Mouse (Mus musculus) lung, adult 18-20 months (tissue): ENCODE measurements at regions not wholly inside any gene's neighbourhood (a gene's known extent, or its start where the extent isn't known, plus 50 kb on each side); places are given as distances from the start of the nearest gene placed in this dataset.

Source experiments
- DNase-seq, 2 experiments: peaks; one replicate each; pipeline ENCODE4 v3.0.0; 2022; ENCODE audit warnings: mixed read lengths in 2 of 2

DNA sequence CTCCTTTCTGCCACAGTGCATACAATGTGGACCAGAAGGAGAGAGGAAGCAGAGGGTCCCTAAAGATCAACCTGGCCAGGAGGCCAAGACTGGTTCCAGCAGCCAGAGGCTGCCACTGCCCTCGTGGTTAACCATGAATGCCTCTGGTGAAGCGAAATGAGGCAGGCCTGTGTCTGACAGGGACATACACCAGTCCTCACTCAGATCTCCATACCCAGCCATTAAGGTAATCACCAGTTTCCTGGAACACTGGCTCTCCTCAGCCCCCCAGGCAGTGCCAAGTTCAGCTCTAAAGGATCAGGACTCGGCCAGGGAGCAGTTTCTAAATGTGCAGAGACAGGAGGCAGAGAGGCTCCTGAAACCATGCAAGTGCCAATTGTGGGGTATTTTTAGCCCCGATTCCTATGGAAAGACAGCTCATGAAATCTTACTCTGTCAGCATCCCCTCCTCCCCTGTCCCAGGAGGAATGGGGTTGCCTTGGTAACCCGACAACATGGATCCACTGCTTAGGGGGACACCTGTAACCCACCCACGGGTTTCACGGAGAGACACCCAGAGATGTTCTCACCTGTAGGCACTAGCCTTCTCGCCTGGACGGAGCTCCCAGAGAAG is 103.6 kb downstream of the Ier5 start:
- DNase-seq = no peak

DNA sequence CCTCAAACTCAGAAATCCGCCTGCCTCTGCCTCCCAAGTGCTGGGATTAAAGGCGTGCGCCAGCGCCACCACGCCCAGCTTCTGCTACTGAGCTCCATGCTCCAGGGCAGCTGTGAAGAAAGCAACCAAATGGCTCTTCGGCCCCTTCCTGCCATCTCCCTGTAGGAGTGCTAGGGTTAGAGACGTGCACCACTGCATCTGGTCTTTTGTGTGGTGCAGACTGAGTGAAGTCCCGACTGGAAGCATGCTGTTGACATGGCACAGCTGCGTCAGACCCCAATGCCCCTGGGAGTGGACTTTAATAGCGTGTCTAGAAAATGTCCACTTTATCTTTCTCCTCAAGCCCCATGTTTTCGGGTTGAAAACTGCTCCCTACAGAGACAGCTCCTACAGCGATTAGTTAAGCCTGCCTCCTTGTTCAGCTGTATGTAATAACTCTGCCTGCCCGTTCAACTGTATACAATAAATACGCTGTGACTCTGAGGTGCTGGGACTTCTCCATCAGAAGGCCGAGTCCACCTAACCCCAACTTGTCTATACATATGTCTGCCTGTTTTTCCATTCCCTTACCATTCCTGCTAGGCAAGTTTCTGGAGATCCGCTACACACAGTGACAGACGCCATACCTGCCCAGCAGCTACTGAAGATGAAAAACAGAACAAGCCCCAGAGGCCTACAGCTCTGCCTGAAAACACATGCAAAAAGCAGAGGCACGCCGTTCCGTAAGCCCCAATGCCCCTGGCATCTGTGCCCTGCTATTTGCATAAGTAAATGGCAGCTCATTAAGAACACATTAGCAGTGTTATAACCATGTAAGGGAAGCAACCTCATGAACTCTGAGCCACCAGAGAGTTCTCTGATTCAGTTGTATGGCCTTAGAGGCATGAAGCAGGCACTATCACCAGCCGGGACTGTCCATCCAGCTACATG is 105.2 kb downstream of the Ier5 start:
- DNase-seq = no peak

DNA sequence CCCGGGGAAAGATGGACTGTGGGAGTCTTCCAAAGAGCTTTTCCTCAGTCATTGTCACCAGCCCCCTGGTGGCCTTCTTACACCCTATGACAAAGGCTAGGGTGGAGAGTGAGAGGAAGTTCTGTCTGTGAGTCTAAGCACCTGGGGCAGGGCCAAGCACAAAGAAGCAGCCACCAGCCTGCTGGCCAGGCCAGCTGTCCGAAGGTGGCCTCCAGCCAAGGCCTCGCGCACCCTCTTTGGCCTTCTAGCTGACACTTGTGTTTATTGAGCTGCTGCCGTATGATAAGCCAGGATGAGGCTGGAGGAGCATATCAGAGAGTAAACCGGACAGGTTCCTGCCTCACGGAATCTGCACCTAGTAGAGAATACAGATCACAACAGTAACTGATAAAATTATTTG is 99.0 kb upstream of the Cacna1e start:
- DNase-seq = peak in 1 of 2 experiments; percentile 5

GRCm38 (mm10) chr1:154982836-154983235 is 98.5 kb upstream of the Cacna1e start:
- no peak for DNase-seq

- DNase-seq = no peak
These were observed 97.4 kb upstream of the Cacna1e start for GRCm38 (mm10) chr1:154981687-154982086.

DNA sequence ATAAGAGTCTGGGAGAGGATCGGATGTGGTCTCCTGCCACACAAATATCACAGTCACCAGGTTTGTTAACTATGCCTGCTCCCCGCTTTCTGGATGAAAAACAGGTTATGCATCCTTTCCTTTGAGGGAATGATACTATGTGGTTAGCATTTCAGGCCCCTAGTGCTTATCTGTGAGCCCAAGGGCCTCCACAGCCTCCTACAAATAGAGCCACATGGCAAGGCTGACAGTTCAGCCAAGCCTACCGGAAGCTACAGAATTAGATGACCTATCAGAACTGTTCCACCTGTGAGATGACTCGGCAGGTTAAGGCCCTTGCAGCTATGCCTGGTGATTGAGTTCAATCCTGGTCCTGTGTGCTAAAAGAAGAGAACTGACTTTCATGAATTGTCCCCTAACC is 91.4 kb upstream of the Cacna1e start:
- DNase-seq = no peak

DNA sequence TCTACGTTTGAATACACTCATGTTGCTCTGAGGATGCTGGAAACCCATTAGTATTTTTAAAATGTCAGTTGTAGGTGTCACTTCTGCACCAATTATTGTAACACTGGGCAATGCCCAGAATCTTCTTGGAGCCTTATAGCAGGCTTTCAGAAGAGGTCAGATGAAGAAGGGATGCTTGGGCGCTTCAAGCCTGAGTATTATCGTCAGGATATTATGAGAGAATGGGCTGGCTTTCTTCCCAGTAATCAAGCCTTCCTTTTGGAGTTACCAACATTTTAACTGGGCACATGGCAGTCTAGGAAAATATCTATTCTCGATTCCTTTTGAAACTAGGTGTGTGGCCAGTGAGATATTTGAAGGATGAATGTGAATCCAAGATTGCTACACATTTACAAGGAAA is 77.0 kb upstream of the Cacna1e start:
- no peak for DNase-seq

GRCm38 (mm10) chr1:154956625-154957031 is 72.3 kb upstream of the Cacna1e start:
- no peak for DNase-seq

DNA sequence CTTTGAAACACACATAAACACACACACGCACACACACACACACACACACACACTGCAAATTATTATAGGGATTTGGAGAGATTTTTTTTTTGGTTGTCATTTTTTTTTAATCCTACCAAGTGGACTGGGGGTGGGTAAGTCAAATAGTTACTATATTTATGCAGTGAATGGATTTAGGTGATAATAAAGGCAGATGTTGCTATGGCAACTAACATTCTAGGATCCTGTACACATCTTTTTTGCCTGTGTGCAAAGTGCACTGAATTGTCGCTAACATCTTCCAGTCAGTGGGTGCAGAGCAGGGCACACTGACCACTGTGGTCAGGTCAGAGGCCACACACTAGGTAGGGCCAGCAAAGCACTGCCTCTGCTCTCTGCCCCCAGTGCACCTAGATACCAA is 68.4 kb upstream of the Cacna1e start:
- no peak for DNase-seq
